Mouse (Mus musculus): Measurements from ENCODE around the gene Ctsa. TPM values are rescaled to one million over a fixed set of nuclear protein-coding genes. Genes with fewer than 3 reads are reported as not detected.
"Not testable (repeated sequence)": the region's sequence is repeated elsewhere in the genome, so short reads cannot be mapped to it uniquely, and the experiment has no call there.

Ctsa gene
- polyA plus RNA-seq, 1 experiment from 2014 or later = 173 TPM

DNA sequence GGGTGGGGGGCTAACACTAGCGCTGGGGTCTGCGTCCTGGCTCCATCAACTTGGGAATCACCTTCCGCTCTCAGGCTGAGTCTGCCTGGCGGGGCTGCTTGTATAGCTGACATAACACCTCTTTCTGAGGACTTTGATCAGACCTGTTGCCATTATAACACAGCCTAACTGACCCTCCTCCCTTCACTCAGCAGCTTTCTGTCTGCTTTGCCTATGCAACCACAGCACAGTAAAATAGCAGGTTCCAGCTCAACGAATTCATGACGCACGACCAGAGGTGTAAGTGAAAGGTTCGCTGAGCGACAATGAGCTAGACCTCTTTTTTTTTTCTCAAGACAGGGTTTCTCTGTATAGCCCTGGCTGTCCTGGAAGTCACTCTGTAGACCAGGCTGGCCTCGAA is 1.6 kb upstream of the Ctsa start:
- Histone ChIP-seq H3K36me3 (ENCODE audit: control insufficient read depth, insufficient read depth) (peaks cover 15% of the 10 kb centered on the region), H3K9me3 (replicated peaks; ENCODE audit: control insufficient read depth, low read length) (no peaks in the 10 kb centered on the region), H3K4me2 (ENCODE audit: low read depth, low read length) (no peak overlapping the region), H3K27me3 (ENCODE audit: control insufficient read depth, insufficient read depth, low read length) (no peaks in the 10 kb centered on the region), H3K27ac (ENCODE audit: low read length) (no peak overlapping the region), H3K4me1 (ENCODE audit: control insufficient read depth, insufficient read depth, low read length) (peaks cover 15% of the 10 kb centered on the region), H3K4me3 (ENCODE audit: low read length) (no peak overlapping the region), H3K9ac (ENCODE audit: low read length) (no peak overlapping the region)
- WGBS = 82% methylated on average over 10 of the region's 10 CpGs
- ATAC-seq (replicated peaks; ENCODE audit: extremely low read depth, insufficient read depth, low FRiP score) = no peak

GRCm38 (mm10) chr2:164832032-164832747 is 483 bp upstream of the Ctsa start:
- 55% methylated on average over 16 of the region's 16 CpGs for WGBS
- ATAC-seq (replicated peaks; ENCODE audit: extremely low read depth, insufficient read depth, low FRiP score) = no peak
- no peaks in the 10 kb centered on the region for H3K9me3 ChIP-seq (replicated peaks; ENCODE audit: control insufficient read depth, low read length)
- peaks cover 18% of the 10 kb centered on the region for H3K36me3 ChIP-seq (ENCODE audit: control insufficient read depth, insufficient read depth)
- H3K9ac ChIP-seq (ENCODE audit: low read length) = peak overlapping the region; percentile 89
- peak overlapping the region; percentile 97 for H3K4me2 ChIP-seq (ENCODE audit: low read depth, low read length)
- peaks cover 15% of the 10 kb centered on the region for H3K4me1 ChIP-seq (ENCODE audit: control insufficient read depth, insufficient read depth, low read length)
- peak overlapping the region; percentile 99 for H3K27ac ChIP-seq (ENCODE audit: low read length)
- H3K27me3 ChIP-seq (ENCODE audit: control insufficient read depth, insufficient read depth, low read length) = no peaks in the 10 kb centered on the region
- H3K4me3 ChIP-seq (ENCODE audit: low read length) = peak overlapping the region; percentile 75

DNA sequence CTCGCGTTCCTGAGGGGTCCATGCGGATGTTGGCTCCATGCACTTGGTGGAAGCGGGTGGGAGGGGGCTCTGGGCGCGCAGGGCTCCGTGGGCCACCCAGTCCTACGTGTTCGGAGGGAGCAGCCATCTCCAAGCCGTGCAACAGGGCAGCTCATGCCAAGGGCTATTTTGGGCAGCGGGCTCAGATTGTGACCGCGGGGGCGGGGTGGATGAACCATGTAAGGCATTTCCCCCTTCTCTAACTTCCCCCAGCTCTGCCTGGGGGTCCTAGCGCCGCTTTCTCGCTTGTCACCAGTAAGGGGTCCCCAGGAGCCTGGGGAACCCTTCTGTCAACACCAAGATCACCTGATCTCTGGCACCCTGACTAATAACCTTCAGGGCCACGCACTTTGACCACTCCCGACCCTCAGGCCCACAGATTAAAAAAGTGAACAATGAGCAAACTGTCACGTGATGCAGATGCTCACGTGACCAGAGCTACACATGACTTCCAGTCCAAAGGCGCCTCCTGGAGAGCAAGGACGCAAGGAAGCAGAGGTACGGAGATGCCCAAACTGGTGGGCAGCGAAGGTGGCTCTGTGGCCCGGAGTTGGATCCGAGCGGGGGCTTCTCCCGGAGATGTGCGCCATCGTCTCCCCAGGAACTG is 764 bp downstream of the Ctsa start, which contains the start of gene Neurl2:
Neurl2 (minus strand) TSS at position 143 of the 646 bp plus-strand sequence.
- Histone ChIP-seq H3K9ac (ENCODE audit: low read length) (peak within 1 kb of the TSS; percentile 89), H3K36me3 (ENCODE audit: control insufficient read depth, insufficient read depth) (peaks cover 24% of the 10 kb centered on the region), H3K27me3 (ENCODE audit: control insufficient read depth, insufficient read depth, low read length) (no peaks in the 10 kb centered on the region), H3K4me1 (ENCODE audit: control insufficient read depth, insufficient read depth, low read length) (peaks cover 15% of the 10 kb centered on the region), H3K4me3 (ENCODE audit: low read length) (peak within 1 kb of the TSS; percentile 75), H3K27ac (ENCODE audit: low read length) (peak within 1 kb of the TSS; percentile 99), H3K4me2 (ENCODE audit: low read depth, low read length) (peak within 1 kb of the TSS; percentile 97), H3K9me3 (replicated peaks; ENCODE audit: control insufficient read depth, low read length) (no peaks in the 10 kb centered on the region)
- 0% methylated on average over 31 of the region's 31 CpGs for WGBS
- ATAC-seq (replicated peaks; ENCODE audit: extremely low read depth, insufficient read depth, low FRiP score) = peak; percentile 91

GRCm38 (mm10) chr2:164834531-164834930 is 1.9 kb downstream of the Ctsa start:
- 40% methylated on average over 8 of the region's 8 CpGs for WGBS
- ATAC-seq (replicated peaks; ENCODE audit: extremely low read depth, insufficient read depth, low FRiP score) = no peak
- Histone ChIP-seq H3K36me3 (ENCODE audit: control insufficient read depth, insufficient read depth) (peaks cover 35% of the 10 kb centered on the region), H3K4me1 (ENCODE audit: control insufficient read depth, insufficient read depth, low read length) (peaks cover 15% of the 10 kb centered on the region), H3K4me3 (ENCODE audit: low read length) (peak overlapping the region; percentile 75), H3K4me2 (ENCODE audit: low read depth, low read length) (peak overlapping the region; percentile 97), H3K9ac (ENCODE audit: low read length) (peak overlapping the region; percentile 89), H3K27me3 (ENCODE audit: control insufficient read depth, insufficient read depth, low read length) (no peaks in the 10 kb centered on the region), H3K9me3 (replicated peaks; ENCODE audit: control insufficient read depth, low read length) (no peaks in the 10 kb centered on the region), H3K27ac (ENCODE audit: low read length) (peak overlapping the region; percentile 99)

DNA sequence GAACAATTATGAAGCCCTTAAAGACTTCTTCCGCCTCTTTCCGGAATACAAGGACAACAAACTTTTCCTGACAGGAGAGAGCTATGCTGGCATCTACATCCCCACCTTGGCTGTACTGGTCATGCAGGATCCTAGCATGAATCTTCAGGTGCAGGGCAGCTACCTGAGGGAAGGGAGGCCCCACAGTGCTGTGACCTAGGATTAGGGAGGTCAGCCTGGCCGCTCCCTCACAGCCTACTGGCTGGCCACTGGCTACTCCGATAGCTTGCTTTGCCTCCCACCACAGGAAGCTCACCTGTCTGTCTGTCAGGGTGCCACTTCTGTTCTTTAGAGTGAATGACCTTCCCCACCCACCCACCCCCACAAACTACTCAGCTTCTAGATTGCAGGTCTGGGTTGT is 2.5 kb downstream of the Ctsa start:
- 0 out of 2 replicates have a peak overlapping the region, but pooled peaks have one; percentile 89 for H3K9ac ChIP-seq (ENCODE audit: low read length)
- H3K36me3 ChIP-seq (ENCODE audit: control insufficient read depth, insufficient read depth) = peaks cover 38% of the 10 kb centered on the region
- H3K4me1 ChIP-seq (ENCODE audit: control insufficient read depth, insufficient read depth, low read length) = peaks cover 15% of the 10 kb centered on the region
- WGBS = 90% methylated on average over 4 of the region's 4 CpGs
- H3K27ac ChIP-seq (ENCODE audit: low read length) = no peak overlapping the region
- peak overlapping the region; percentile 97; the same call in 1 of the 2 replicates for H3K4me2 ChIP-seq (ENCODE audit: low read depth, low read length)
- peak overlapping the region; percentile 75; the same call in 1 of the 2 replicates for H3K4me3 ChIP-seq (ENCODE audit: low read length)
- H3K27me3 ChIP-seq (ENCODE audit: control insufficient read depth, insufficient read depth, low read length) = no peaks in the 10 kb centered on the region
- no peak for ATAC-seq (replicated peaks; ENCODE audit: extremely low read depth, insufficient read depth, low FRiP score)
- no peaks in the 10 kb centered on the region for H3K9me3 ChIP-seq (replicated peaks; ENCODE audit: control insufficient read depth, low read length)

DNA sequence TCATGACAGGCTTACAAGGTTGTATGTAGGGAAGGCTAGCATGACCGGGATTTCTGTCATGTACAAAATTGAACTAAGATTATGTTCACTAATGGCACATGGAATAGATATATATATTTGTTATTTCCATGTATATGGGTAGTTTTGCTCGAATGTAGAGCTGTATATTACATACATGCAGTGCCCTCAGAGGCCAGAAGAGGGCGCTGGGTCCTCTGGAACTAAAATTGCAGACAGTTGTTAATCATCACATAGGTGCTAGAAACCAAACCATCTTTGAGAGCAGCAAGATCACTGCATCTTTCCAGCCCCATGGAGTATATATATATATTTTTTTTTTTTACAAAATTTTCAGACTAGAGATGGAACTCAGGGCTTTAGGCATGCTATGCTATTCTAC is 13.1 kb downstream of the Ctsa start:
- H3K4me3 ChIP-seq (ENCODE audit: low read length) = no peak overlapping the region
- no peak overlapping the region for H3K9ac ChIP-seq (ENCODE audit: low read length)
- ATAC-seq (replicated peaks; ENCODE audit: extremely low read depth, insufficient read depth, low FRiP score) = no peak
- no peak overlapping the region for H3K4me2 ChIP-seq (ENCODE audit: low read depth, low read length)
- no peaks in the 10 kb centered on the region; the same call in 1 of the 2 replicates for H3K36me3 ChIP-seq (ENCODE audit: control insufficient read depth, insufficient read depth)
- no peaks in the 10 kb centered on the region for H3K9me3 ChIP-seq (replicated peaks; ENCODE audit: control insufficient read depth, low read length)
- 55% methylated on average over 3 of the region's 3 CpGs for WGBS
- no peaks in the 10 kb centered on the region for H3K27me3 ChIP-seq (ENCODE audit: control insufficient read depth, insufficient read depth, low read length)
- H3K4me1 ChIP-seq (ENCODE audit: control insufficient read depth, insufficient read depth, low read length) = no peaks in the 10 kb centered on the region
- no peak overlapping the region for H3K27ac ChIP-seq (ENCODE audit: low read length)

GRCm38 (mm10) chr2:164850061-164850460 is 17.4 kb downstream of the Ctsa start:
- Histone ChIP-seq H3K9ac (ENCODE audit: low read length) (no peak overlapping the region), H3K4me2 (ENCODE audit: low read depth, low read length) (no peak overlapping the region), H3K27me3 (ENCODE audit: control insufficient read depth, insufficient read depth, low read length) (peaks cover 12% of the 10 kb centered on the region), H3K9me3 (replicated peaks; ENCODE audit: control insufficient read depth, low read length) (no peaks in the 10 kb centered on the region), H3K27ac (ENCODE audit: low read length) (no peak overlapping the region), H3K36me3 (ENCODE audit: control insufficient read depth, insufficient read depth) (no peaks in the 10 kb centered on the region), H3K4me3 (ENCODE audit: low read length) (no peak overlapping the region), H3K4me1 (ENCODE audit: control insufficient read depth, insufficient read depth, low read length) (no peaks in the 10 kb centered on the region)
- 75% methylated on average over 8 of the region's 8 CpGs for WGBS
- ATAC-seq (replicated peaks; ENCODE audit: extremely low read depth, insufficient read depth, low FRiP score) = no peak

DNA sequence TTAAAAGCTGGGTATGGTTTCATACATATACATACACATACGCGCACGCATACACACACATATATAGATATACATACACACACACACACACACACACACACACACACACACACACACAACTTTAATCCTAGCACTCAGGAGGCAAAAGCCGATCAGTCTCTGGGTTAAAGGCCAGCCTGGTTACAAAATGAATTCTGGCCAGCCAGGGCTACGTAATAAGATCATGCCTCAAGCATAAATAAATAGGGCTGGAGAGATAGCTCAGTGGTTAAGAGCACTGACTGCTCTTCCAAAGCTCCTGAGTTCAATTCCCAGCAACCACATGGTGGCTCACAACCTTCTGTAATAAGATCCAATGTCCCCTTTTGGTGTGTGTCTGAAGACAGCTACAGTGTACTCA is 22.9 kb downstream of the Ctsa start:
- not testable (repeated sequence) for H3K9ac ChIP-seq (ENCODE audit: low read length)

More for the DNA sequence above, 22.9 kb downstream of the Ctsa start:
- not testable (repeated sequence) for H3K36me3 ChIP-seq (ENCODE audit: control insufficient read depth, insufficient read depth); H3K4me2 ChIP-seq (ENCODE audit: low read depth, low read length); H3K27ac ChIP-seq (ENCODE audit: low read length); H3K4me1 ChIP-seq (ENCODE audit: control insufficient read depth, insufficient read depth, low read length); ATAC-seq (replicated peaks; ENCODE audit: extremely low read depth, insufficient read depth, low FRiP score); H3K9me3 ChIP-seq (replicated peaks; ENCODE audit: control insufficient read depth, low read length); H3K4me3 ChIP-seq (ENCODE audit: low read length)
- 80% methylated on average over 5 of the region's 5 CpGs for WGBS
- H3K27me3 ChIP-seq (ENCODE audit: control insufficient read depth, insufficient read depth, low read length) = peaks cover 31% of the 10 kb centered on the region
